Mouse (Mus musculus) cortical plate, adult 2 months (tissue): ENCODE results near the gene Fthl17f.

Experiments
- CTCF ChIP-seq: fragments of 200-500 bp; IDR thresholded peaks from 2 replicates; pipeline ENCODE4 v1.5.1; 2011; ENCODE audit warnings: mild to moderate bottlenecking, control low read depth, low read length; ENCODE audit not compliant: insufficient read depth; ENCODE audit errors: extremely low read depth
- POLR2A ChIP-seq: fragments of 200-500 bp; IDR thresholded peaks from 2 replicates; pipeline ENCODE4 v1.6.1; 2011; ENCODE audit warnings: mild to moderate bottlenecking, low read length, control low read depth; ENCODE audit not compliant: insufficient read depth; ENCODE audit errors: extremely low read depth

DNA sequence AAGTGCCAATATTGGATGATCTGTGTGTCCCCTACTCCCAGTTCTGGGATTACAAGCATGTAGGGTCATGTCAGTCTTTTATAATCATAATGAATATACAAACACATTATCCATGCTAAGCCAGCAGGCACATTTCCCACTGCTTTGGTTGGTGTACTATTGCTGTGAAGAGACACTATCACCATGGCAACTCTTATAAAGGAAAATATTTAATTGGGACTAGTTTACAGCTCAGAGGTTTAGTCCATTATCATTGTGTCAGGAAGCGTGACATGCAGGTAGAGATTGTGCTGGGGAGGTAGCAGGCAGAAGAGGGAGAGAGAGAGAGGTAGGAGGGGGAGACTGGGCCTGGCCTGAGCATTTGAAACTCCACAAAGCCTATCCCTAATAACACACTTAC, 46.7 kb upstream of the Fthl17f start:
- no peak for TF ChIP-seq CTCF
- no peak for TF ChIP-seq POLR2A
